Mouse (Mus musculus): Measurements from ENCODE around the gene Naa20. TPM values are rescaled to one million over a fixed set of nuclear protein-coding genes. Genes with fewer than 3 reads are reported as not detected.

The Naa20 gene
- polyA plus RNA-seq, 1 experiment from 2014 or later, result 118 TPM

- Histone ChIP-seq H3K9me3 (ENCODE audit: low read length) (no peaks in the 10 kb centered on the region), H3K4me2 (replicated peaks; ENCODE audit: low read depth, low read length) (no peak overlapping the region), H3K27me3 (replicated peaks; ENCODE audit: insufficient read depth, low read length) (no peaks in the 10 kb centered on the region), H3K36me3 (ENCODE audit: insufficient read depth, low read length) (no peaks in the 10 kb centered on the region), H3K27ac (ENCODE audit: low read length) (no peak overlapping the region), H3K4me3 (ENCODE audit: low read depth, low read length) (no peak overlapping the region), H3K9ac (replicated peaks; ENCODE audit: low read depth) (no peak overlapping the region), H3K4me1 (ENCODE audit: insufficient read depth, low read depth, low read length) (no peaks in the 10 kb centered on the region)
- WGBS, result 72% methylated on average over 5 of the region's 5 CpGs
- DNase-seq (ENCODE audit: low spot score) (no peak), ATAC-seq (no peak)
- no peak for TF ChIP-seq CTCF (IDR thresholded peaks at IDR 0.05)
- TF ChIP-seq EP300 (IDR thresholded peaks at IDR 0.05), result no peak
Observed at GRCm38 (mm10) chr2:145952726-145953125, 50.8 kb downstream of the Naa20 start.

DNA sequence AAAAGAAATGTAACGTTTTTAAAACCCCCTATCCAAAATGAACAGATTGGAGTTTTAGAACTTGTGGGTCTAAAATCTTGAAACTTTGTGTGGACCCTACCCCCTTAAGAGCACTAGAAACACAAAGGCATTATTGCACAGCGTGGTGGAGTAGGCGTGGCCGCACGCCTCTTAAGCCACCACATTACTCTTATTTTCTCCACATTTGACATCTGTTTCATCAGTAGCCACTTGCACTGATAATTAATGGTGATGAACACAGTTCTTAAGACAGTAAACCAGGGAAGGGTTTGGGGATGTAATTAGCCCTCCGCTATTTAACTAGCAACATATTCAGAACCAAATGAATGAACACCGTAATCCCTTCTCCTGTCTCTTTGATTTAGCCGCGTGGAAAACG, 53.9 kb downstream of the Naa20 start:
- no peak overlapping the region for H3K4me2 ChIP-seq (replicated peaks; ENCODE audit: low read depth, low read length)
- H3K27ac ChIP-seq (ENCODE audit: low read length), result no peak overlapping the region
- DNase-seq (ENCODE audit: low spot score) (no peak), ATAC-seq (no peak)
- H3K36me3 ChIP-seq (ENCODE audit: insufficient read depth, low read length), result no peaks in the 10 kb centered on the region
- TF ChIP-seq CTCF (IDR thresholded peaks at IDR 0.05) (no peak), EP300 (IDR thresholded peaks at IDR 0.05) (no peak)
- H3K4me3 ChIP-seq (ENCODE audit: low read depth, low read length), result no peak overlapping the region
- H3K4me1 ChIP-seq (ENCODE audit: insufficient read depth, low read depth, low read length), result no peaks in the 10 kb centered on the region
- H3K9me3 ChIP-seq (ENCODE audit: low read length), result no peaks in the 10 kb centered on the region
- H3K9ac ChIP-seq (replicated peaks; ENCODE audit: low read depth), result no peak overlapping the region
- no peaks in the 10 kb centered on the region for H3K27me3 ChIP-seq (replicated peaks; ENCODE audit: insufficient read depth, low read length)
- 66% methylated on average over 10 of the region's 10 CpGs for WGBS

GRCm38 (mm10) chr2:145956318-145956717, 54.4 kb downstream of the Naa20 start:
- Histone ChIP-seq H3K9ac (replicated peaks; ENCODE audit: low read depth) (no peak overlapping the region), H3K4me3 (ENCODE audit: low read depth, low read length) (no peak overlapping the region), H3K4me2 (replicated peaks; ENCODE audit: low read depth, low read length) (no peak overlapping the region), H3K27ac (ENCODE audit: low read length) (no peak overlapping the region), H3K9me3 (ENCODE audit: low read length) (no peaks in the 10 kb centered on the region), H3K27me3 (replicated peaks; ENCODE audit: insufficient read depth, low read length) (no peaks in the 10 kb centered on the region), H3K36me3 (ENCODE audit: insufficient read depth, low read length) (no peaks in the 10 kb centered on the region), H3K4me1 (ENCODE audit: insufficient read depth, low read depth, low read length) (no peaks in the 10 kb centered on the region)
- ATAC-seq (no peak), DNase-seq (ENCODE audit: low spot score) (peak; percentile 11)
- TF ChIP-seq EP300 (IDR thresholded peaks at IDR 0.05) (no peak), CTCF (IDR thresholded peaks at IDR 0.05) (no peak)
- WGBS, result 55% methylated on average over 5 of the region's 5 CpGs

- Histone ChIP-seq H3K4me2 (replicated peaks; ENCODE audit: low read depth, low read length) (no peak overlapping the region), H3K4me3 (ENCODE audit: low read depth, low read length) (no peak overlapping the region), H3K27me3 (replicated peaks; ENCODE audit: insufficient read depth, low read length) (no peaks in the 10 kb centered on the region), H3K36me3 (ENCODE audit: insufficient read depth, low read length) (no peaks in the 10 kb centered on the region), H3K9me3 (ENCODE audit: low read length) (no peaks in the 10 kb centered on the region), H3K27ac (ENCODE audit: low read length) (no peak overlapping the region), H3K9ac (replicated peaks; ENCODE audit: low read depth) (no peak overlapping the region), H3K4me1 (ENCODE audit: insufficient read depth, low read depth, low read length) (no peaks in the 10 kb centered on the region)
- no peak for TF ChIP-seq EP300 (IDR thresholded peaks at IDR 0.05)
- peak; percentile 81 for TF ChIP-seq CTCF (IDR thresholded peaks at IDR 0.05)
- 15% methylated on average over 4 of the region's 4 CpGs for WGBS
- ATAC-seq (no peak), DNase-seq (ENCODE audit: low spot score) (peak; percentile 91)
Observed at GRCm38 (mm10) chr2:145957450-145957849, 55.6 kb downstream of the Naa20 start.

DNA sequence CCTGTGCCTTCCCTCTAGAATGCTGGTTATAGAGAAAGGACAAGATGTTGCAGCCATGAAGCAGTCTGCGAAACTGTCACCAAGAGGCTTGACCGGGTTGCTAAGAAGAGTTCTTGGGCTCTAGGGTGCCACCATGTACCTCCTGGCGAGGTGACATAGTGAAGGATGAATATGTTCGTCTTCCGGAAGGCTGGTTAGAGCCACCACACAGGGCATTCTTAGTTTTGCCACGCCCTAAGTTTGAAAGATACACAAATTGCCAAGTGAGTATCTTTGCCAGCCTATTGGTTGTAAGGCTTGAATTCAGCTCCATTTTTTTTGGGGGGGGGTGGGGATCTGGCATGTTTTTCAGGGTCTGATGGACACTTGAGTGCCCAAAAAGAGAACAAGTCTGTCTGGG, 56.2 kb downstream of the Naa20 start:
- no peaks in the 10 kb centered on the region for H3K4me1 ChIP-seq (ENCODE audit: insufficient read depth, low read depth, low read length)
- H3K27ac ChIP-seq (ENCODE audit: low read length), result no peak overlapping the region
- H3K9me3 ChIP-seq (ENCODE audit: low read length), result no peaks in the 10 kb centered on the region
- WGBS, result 82% methylated on average over 6 of the region's 6 CpGs
- H3K36me3 ChIP-seq (ENCODE audit: insufficient read depth, low read length), result no peaks in the 10 kb centered on the region
- DNase-seq (ENCODE audit: low spot score) (no peak), ATAC-seq (no peak)
- no peak overlapping the region for H3K9ac ChIP-seq (replicated peaks; ENCODE audit: low read depth)
- TF ChIP-seq EP300 (IDR thresholded peaks at IDR 0.05) (no peak), CTCF (IDR thresholded peaks at IDR 0.05) (no peak)
- H3K4me3 ChIP-seq (ENCODE audit: low read depth, low read length), result no peak overlapping the region
- no peaks in the 10 kb centered on the region for H3K27me3 ChIP-seq (replicated peaks; ENCODE audit: insufficient read depth, low read length)
- H3K4me2 ChIP-seq (replicated peaks; ENCODE audit: low read depth, low read length), result no peak overlapping the region

DNA sequence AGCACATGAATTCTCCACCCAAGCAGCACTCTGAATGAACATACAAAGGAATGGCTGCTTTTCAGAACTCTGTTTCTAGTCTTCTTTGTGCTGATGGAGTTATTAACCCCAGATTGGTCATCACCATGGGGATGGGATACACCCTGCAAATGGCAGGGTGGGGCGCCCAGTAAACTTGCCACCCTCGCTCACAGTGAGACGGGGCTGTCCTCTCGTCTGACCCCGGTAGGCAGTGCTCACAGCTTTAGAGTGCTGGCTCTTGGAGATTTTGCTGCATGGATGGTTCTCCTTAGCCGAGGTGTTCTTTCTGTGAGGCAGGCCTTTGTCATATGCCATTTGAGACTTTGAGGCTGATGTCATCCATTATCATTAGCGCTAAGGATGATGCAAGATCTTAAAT, 56.7 kb downstream of the Naa20 start:
- 81% methylated on average over 7 of the region's 7 CpGs for WGBS
- no peaks in the 10 kb centered on the region for H3K9me3 ChIP-seq (ENCODE audit: low read length)
- H3K4me3 ChIP-seq (ENCODE audit: low read depth, low read length), result no peak overlapping the region
- H3K9ac ChIP-seq (replicated peaks; ENCODE audit: low read depth), result no peak overlapping the region
- no peaks in the 10 kb centered on the region for H3K27me3 ChIP-seq (replicated peaks; ENCODE audit: insufficient read depth, low read length)
- DNase-seq (ENCODE audit: low spot score) (no peak), ATAC-seq (no peak)
- TF ChIP-seq CTCF (IDR thresholded peaks at IDR 0.05) (no peak), EP300 (IDR thresholded peaks at IDR 0.05) (no peak)
- H3K27ac ChIP-seq (ENCODE audit: low read length), result no peak overlapping the region
- H3K36me3 ChIP-seq (ENCODE audit: insufficient read depth, low read length), result no peaks in the 10 kb centered on the region
- H3K4me1 ChIP-seq (ENCODE audit: insufficient read depth, low read depth, low read length), result no peaks in the 10 kb centered on the region
- no peak overlapping the region for H3K4me2 ChIP-seq (replicated peaks; ENCODE audit: low read depth, low read length)

GRCm38 (mm10) chr2:145961861-145962260, 60.0 kb downstream of the Naa20 start:
- DNase-seq (ENCODE audit: low spot score), result no peak
- Histone ChIP-seq H3K9me3 (ENCODE audit: low read length) (no peaks in the 10 kb centered on the region), H3K9ac (replicated peaks; ENCODE audit: low read depth) (no peak overlapping the region), H3K4me1 (ENCODE audit: insufficient read depth, low read depth, low read length) (no peaks in the 10 kb centered on the region), H3K27me3 (replicated peaks; ENCODE audit: insufficient read depth, low read length) (no peaks in the 10 kb centered on the region), H3K4me2 (replicated peaks; ENCODE audit: low read depth, low read length) (no peak overlapping the region), H3K27ac (ENCODE audit: low read length) (no peak overlapping the region), H3K4me3 (ENCODE audit: low read depth, low read length) (no peak overlapping the region), H3K36me3 (ENCODE audit: insufficient read depth, low read length) (no peaks in the 10 kb centered on the region)
- ATAC-seq, result no peak
- no peak for TF ChIP-seq EP300 (IDR thresholded peaks at IDR 0.05)
- no peak for TF ChIP-seq CTCF (IDR thresholded peaks at IDR 0.05)
- WGBS, result 80% methylated on average over 5 of the region's 5 CpGs

Small RNA genes lying within 50 kb of the gene (microRNA-seq; reads per million reads assigned to microRNA genes)
- not detected for gene Gm25026

Other genes starting within 250 kb of the Naa20 start
- 50.3 and 55.2 TPM in 2 replicates for gene Rin2, start 226.9 kb upstream of the Naa20 start, polyA plus RNA-seq (2015; fragmentation: Nextera tagmentation; extraction: Ambion mirVana)
- 2.2 and 4.9 TPM in 2 replicates for gene Cfap61, start 32.7 kb downstream of the Naa20 start, polyA plus RNA-seq (2015; fragmentation: Nextera tagmentation; extraction: Ambion mirVana)
- 20.2 and 20.7 TPM in 2 replicates for gene Crnkl1, start 32.9 kb downstream of the Naa20 start, polyA plus RNA-seq (2015; fragmentation: Nextera tagmentation; extraction: Ambion mirVana)

Measured in lung, postnatal 0 days (tissue).